Mouse (Mus musculus) CH12.LX (cell line): ENCODE results near the gene Doc2a. TPM values are rescaled to one million over a fixed set of nuclear protein-coding genes. Genes with fewer than 3 reads are reported as not detected.
"Not testable (repeated sequence)": the region's sequence is repeated elsewhere in the genome, so short reads cannot be mapped to it uniquely, and the experiment has no call there.

Source experiments
- DNase-seq: peaks from one replicate; pipeline ENCODE4 v3.0.0-alpha.2; 2013; ENCODE audit errors: extremely low read depth
- H3K27ac ChIP-seq: 2 replicates; pipeline ENCODE4 v1.5.1; 2012; ENCODE audit warnings: low read depth, mild to moderate bottlenecking, control low read depth, moderate library complexity; ENCODE audit not compliant: insufficient read depth
- H3K27me3 ChIP-seq: replicated peaks from 2 replicates; pipeline ENCODE3; 2012; ENCODE audit warnings: inconsistent platforms
- H3K36me3 ChIP-seq, 2 experiments: replicated peaks in 1 of 2; 2 replicates each; pipeline versions ENCODE3 to v1.6.1; 2012; ENCODE audit warnings: inconsistent platforms in 1 of 2, low read length in 1 of 2, mild to moderate bottlenecking in 1 of 2, mixed read lengths in 1 of 2, moderate library complexity in 1 of 2; ENCODE audit not compliant: control insufficient read depth in 1 of 2, insufficient read depth in 1 of 2
- H3K4me1 ChIP-seq, 2 experiments: 2 replicates each; pipeline ENCODE4 v1.6.1; 2012; ENCODE audit warnings: inconsistent platforms in 1 of 2, moderate library complexity in 1 of 2; ENCODE audit not compliant: insufficient read depth in 2 of 2, control insufficient read depth in 1 of 2
- H3K4me2 ChIP-seq: 2 replicates; pipeline ENCODE4 v1.6.1; 2012; ENCODE audit warnings: low read depth, mild to moderate bottlenecking, control low read depth; ENCODE audit not compliant: poor library complexity, insufficient read depth, severe bottlenecking
- H3K4me3 ChIP-seq, 3 experiments: fragments of 150-350 bp in 1 of 3; sonication (generic) in 1 of 3; replicated peaks in 1 of 3; 2 replicates each; pipeline versions ENCODE3 to v1.5.1; 2011 to 2012; ENCODE audit warnings: low read depth in 2 of 3, low read length in 2 of 3, mild to moderate bottlenecking in 2 of 3, moderate library complexity in 2 of 3, control low read depth in 1 of 3, improper control_type of control experiment in 1 of 3, inconsistent platforms in 1 of 3, mixed read lengths in 1 of 3; ENCODE audit not compliant: poor library complexity in 1 of 3
- H3K79me2 ChIP-seq: replicated peaks from 2 replicates; pipeline ENCODE4 v1.6.1; 2012; ENCODE audit warnings: mild to moderate bottlenecking, moderate library complexity; ENCODE audit not compliant: control insufficient read depth, poor library complexity, insufficient read depth, severe bottlenecking; ENCODE audit errors: extremely low read depth
- H3K9ac ChIP-seq: 2 replicates; pipeline ENCODE4 v1.6.1; 2012; ENCODE audit warnings: low read depth, mild to moderate bottlenecking, control low read depth, moderate library complexity; ENCODE audit not compliant: insufficient read depth
- H3K9me3 ChIP-seq: replicated peaks from 2 replicates; pipeline ENCODE3; 2012; ENCODE audit warnings: low read length, inconsistent platforms, mixed read lengths
- BHLHE40 ChIP-seq: IDR thresholded peaks from 2 replicates; pipeline ENCODE4 v1.6.1; 2011; ENCODE audit warnings: mild to moderate bottlenecking, low read depth, low read length, improper control_type of control experiment
- CHD2 ChIP-seq: IDR thresholded peaks from 2 replicates; pipeline ENCODE4 v1.6.1; 2011; ENCODE audit warnings: low read length, improper control_type of control experiment
- ELF1 ChIP-seq: IDR thresholded peaks from 2 replicates; pipeline ENCODE4 v1.6.1; 2014; ENCODE audit warnings: low read depth, mild to moderate bottlenecking, inconsistent platforms, low read length, improper control_type of control experiment
- HCFC1 ChIP-seq: IDR thresholded peaks from 2 replicates; pipeline ENCODE4 v1.6.1; 2012; ENCODE audit warnings: low read depth, mild to moderate bottlenecking, inconsistent platforms, low read length, improper control_type of control experiment
- IRF4 ChIP-seq: IDR thresholded peaks from 2 replicates; pipeline ENCODE4 v1.6.1; 2014; ENCODE audit warnings: low read depth, mild to moderate bottlenecking, inconsistent platforms, low read length, improper control_type of control experiment
- JUN ChIP-seq: IDR thresholded peaks from 2 replicates; pipeline ENCODE4 v1.6.1; 2011; ENCODE audit warnings: low read depth, mild to moderate bottlenecking, low read length, improper control_type of control experiment, moderate library complexity; ENCODE audit not compliant: insufficient read depth
- JUND ChIP-seq: conservative IDR thresholded peaks from 2 replicates; pipeline ENCODE4 v1.6.1; 2011; ENCODE audit warnings: low read depth, low read length, improper control_type of control experiment
- MAX ChIP-seq: IDR thresholded peaks from 2 replicates; pipeline ENCODE4 v1.6.1; 2011; ENCODE audit warnings: low read length, improper control_type of control experiment
- MAZ ChIP-seq: IDR thresholded peaks from 2 replicates; pipeline ENCODE4 v1.6.1; 2012; ENCODE audit warnings: low read depth, mild to moderate bottlenecking, inconsistent platforms, low read length, improper control_type of control experiment, moderate library complexity
- MXI1 ChIP-seq: IDR thresholded peaks from 2 replicates; pipeline ENCODE4 v1.6.1; 2011; ENCODE audit warnings: mild to moderate bottlenecking, low read depth, low read length, improper control_type of control experiment
- MYC ChIP-seq: IDR thresholded peaks from 2 replicates; pipeline ENCODE4 v1.6.1; 2011; ENCODE audit warnings: low read depth, mild to moderate bottlenecking, improper control_type of control experiment, low read length
- NELFE ChIP-seq: IDR thresholded peaks from 2 replicates; pipeline ENCODE4 v1.6.1; 2011; ENCODE audit warnings: low read depth, low read length, improper control_type of control experiment
- NRF1 ChIP-seq: IDR thresholded peaks from 2 replicates; pipeline ENCODE4 v1.6.1; 2014; ENCODE audit warnings: low read depth, mild to moderate bottlenecking, inconsistent platforms, low read length, improper control_type of control experiment, moderate library complexity
- POLR2A ChIP-seq: IDR thresholded peaks from 2 replicates; pipeline ENCODE4 v1.6.1; 2011; ENCODE audit warnings: low read depth, mild to moderate bottlenecking, improper control_type of control experiment, low read length
- TBP ChIP-seq: conservative IDR thresholded peaks from 2 replicates; pipeline ENCODE4 v1.6.1; 2011; ENCODE audit warnings: low read depth, low read length, improper control_type of control experiment
- TCF12 ChIP-seq: IDR thresholded peaks from 2 replicates; pipeline ENCODE4 v1.6.1; 2014; ENCODE audit warnings: low read depth, mild to moderate bottlenecking, inconsistent platforms, low read length, improper control_type of control experiment
- dilution Hi-C: fragments of 300-500 bp; cut with MboI; formaldehyde crosslinking; loops from 2 replicates; pipeline ENCODE4 v1.14.3; 2020; ENCODE audit warnings: low sequenced_read_pairs; ENCODE audit not compliant: extremely low pct_unique_long_range_greater_than_20kb, extremely low pct_ligation_motif_present
- in situ Hi-C: fragments of 300-500 bp; cut with MboI; formaldehyde crosslinking; loops from 3 replicates; pipeline ENCODE4 v1.14.3; 2019; ENCODE audit warnings: low sequenced_read_pairs, low pct_ligation_motif_present, low pct_unique_long_range_greater_than_20kb, mixed read lengths
- polyA plus RNA-seq: library from polyadenylated mRNA; unstranded; fragments of >175 nt; gene quantifications from 2 replicates; pipeline ENCODE4 v1.2.1, GENCODE M21; 2012; ENCODE audit warnings: low read depth; ENCODE audit not compliant: insufficient read length
- total RNA-seq, 2 experiments: library from RNA; depleted of rRNA; stranded (reverse); fragments of 300-350 nt in 1 of 2; fragments of >200 nt in 1 of 2; gene quantifications; 2 replicates each; pipeline ENCODE4 v1.2.3; 2012 to 2014

The Doc2a gene
- total and polyA plus RNA-seq, 3 experiments: 1.9 TPM; not detected in 2

- Histone ChIP-seq H3K4me3 (peak overlapping the region; percentile 84 to 87 (median 87)), H3K27ac (peak overlapping the region; percentile 54)
- in situ Hi-C loops: loop anchor here (10.0 kb wide), 1 partner anchor 194 kb away; the partner anchor contains the start of gene Coro1a
- TF ChIP-seq MAZ (0 out of 2 replicates have a peak, but pooled peaks have one; percentile 35), MXI1 (peak; percentile 13; the same call in 1 of the 2 replicates), HCFC1 (peak; percentile 64), NELFE (peak; percentile 72), JUN (no peak), MYC (no peak), ELF1 (0 out of 2 replicates have a peak, but pooled peaks have one; percentile 50), BHLHE40 (peak; percentile 58), NRF1 (peak; percentile 99), TBP (0 out of 2 replicates have a peak, but pooled peaks have one; percentile 64), JUND (no peak), TCF12 (peak; percentile 79), CHD2 (no peak), MAX (peak; percentile 35; the same call in 1 of the 2 replicates), POLR2A (peak; percentile 77), IRF4 (0 out of 2 replicates have a peak, but pooled peaks have one; percentile 50)
- TF ChIP-seq, all 38 proteins: peak for 12
- Histone ChIP-seq H3K27me3 (no peaks in the 10 kb centered on the region), H3K9me3 (no peaks in the 10 kb centered on the region), H3K36me3 (peaks cover 0 to 21% of the 10 kb centered on the region in 2 experiments), H3K4me2 (peak overlapping the region; percentile 89), H3K4me1 (peaks cover 11 to 21% of the 10 kb centered on the region in 2 experiments), H3K9ac (peak overlapping the region; percentile 74), H3K79me2 (no peaks in the 10 kb centered on the region)
- dilution Hi-C loops: no loop called here
- peak; percentile 91 for DNase-seq
Measured at GRCm38 (mm10) chr7:126898102-126898990, 51.1 kb downstream of the Doc2a start.

- in situ Hi-C loops: loop anchor here (10.0 kb wide), 1 partner anchor 195 kb away; the partner anchor contains the start of gene Coro1a
- dilution Hi-C loops, H3K4me3 ChIP-seq, H3K79me2 ChIP-seq, DNase-seq, H3K9ac ChIP-seq, H3K27me3 ChIP-seq, H3K4me2 ChIP-seq, H3K27ac ChIP-seq, H3K9me3 ChIP-seq: not testable (repeated sequence)
- H3K4me1 ChIP-seq: peaks cover 11 to 21% of the 10 kb centered on the region in 2 experiments
- peaks cover 0 to 13% of the 10 kb centered on the region in 2 experiments for H3K36me3 ChIP-seq
Measured at GRCm38 (mm10) chr7:126899781-126900180, 52.6 kb downstream of the Doc2a start.

Other genes with a start within 250 kb of the Doc2a start
Only the 20 nearest of the 31 such genes appear.
- gene Bola2, start 152.0 kb upstream of the Doc2a start, total RNA-seq (2012; rRNA removed): 136 and 155 TPM in 2 replicates
- gene Bola2, start 152.0 kb upstream of the Doc2a start, total RNA-seq (2014; rRNA removed): 60.4 and 72.8 TPM in 2 replicates
- 341 and 353 TPM in 2 replicates for gene Bola2, start 152.0 kb upstream of the Doc2a start, polyA plus RNA-seq
- 5.0 and 5.6 TPM in 2 replicates for gene Slx1b, start 151.6 kb upstream of the Doc2a start, total RNA-seq (2012; rRNA removed)
- gene Slx1b, start 151.6 kb upstream of the Doc2a start, total RNA-seq (2014; rRNA removed): 4.4 and 4.7 TPM in 2 replicates
- gene Slx1b, start 151.6 kb upstream of the Doc2a start, polyA plus RNA-seq: 5.6 and 8.3 TPM in 2 replicates
- 287 and 312 TPM in 2 replicates for gene Coro1a, start 139.6 kb upstream of the Doc2a start, total RNA-seq (2012; rRNA removed)
- 349 and 371 TPM in 2 replicates for gene Coro1a, start 139.6 kb upstream of the Doc2a start, total RNA-seq (2014; rRNA removed)
- 203 and 228 TPM in 2 replicates for gene Coro1a, start 139.6 kb upstream of the Doc2a start, polyA plus RNA-seq
- 13.2 and 25.3 TPM in 2 replicates for gene Mapk3, start 87.8 kb upstream of the Doc2a start, total RNA-seq (2012; rRNA removed)
- 20.3 and 22.4 TPM in 2 replicates for gene Mapk3, start 87.8 kb upstream of the Doc2a start, total RNA-seq (2014; rRNA removed)
- 38.9 and 48.5 TPM in 2 replicates for gene Mapk3, start 87.8 kb upstream of the Doc2a start, polyA plus RNA-seq
- 1.0 and 1.5 TPM in 2 replicates for gene Gdpd3, start 81.1 kb upstream of the Doc2a start, total RNA-seq (2012; rRNA removed)
- gene Gdpd3, start 81.1 kb upstream of the Doc2a start, total RNA-seq (2014; rRNA removed): 0.63 and 1.3 TPM in 2 replicates
- gene Gdpd3, start 81.1 kb upstream of the Doc2a start, polyA plus RNA-seq: 1.6 and 2.2 TPM in 2 replicates
- gene Ypel3, start 70.5 kb upstream of the Doc2a start, total RNA-seq (2012; rRNA removed): 13.9 and 38.9 TPM in 2 replicates
- gene Ypel3, start 70.5 kb upstream of the Doc2a start, total RNA-seq (2014; rRNA removed): 26.0 and 33.9 TPM in 2 replicates
- 40.5 and 44.0 TPM in 2 replicates for gene Ypel3, start 70.5 kb upstream of the Doc2a start, polyA plus RNA-seq
- gene Tbx6, start 65.9 kb upstream of the Doc2a start, total RNA-seq (2012; rRNA removed): 15.2 and 15.8 TPM in 2 replicates
- gene Tbx6, start 65.9 kb upstream of the Doc2a start, total RNA-seq (2014; rRNA removed): 12.3 and 12.8 TPM in 2 replicates
- gene Tbx6, start 65.9 kb upstream of the Doc2a start, polyA plus RNA-seq: 29.2 and 31.5 TPM in 2 replicates
- gene Ppp4c, start 54.9 kb upstream of the Doc2a start, total RNA-seq (2012; rRNA removed): 201 and 213 TPM in 2 replicates
- 175 and 195 TPM in 2 replicates for gene Ppp4c, start 54.9 kb upstream of the Doc2a start, total RNA-seq (2014; rRNA removed)
- gene Ppp4c, start 54.9 kb upstream of the Doc2a start, polyA plus RNA-seq: 161 and 168 TPM in 2 replicates
- gene Fam57b, start 49.7 kb upstream of the Doc2a start, total RNA-seq (2012; rRNA removed): 0.30 TPM in 1 of 2 replicates, not detected in the other
- not detected in 2 replicates for gene Fam57b, start 49.7 kb upstream of the Doc2a start, total RNA-seq (2014; rRNA removed)
- gene Fam57b, start 49.7 kb upstream of the Doc2a start, polyA plus RNA-seq: not detected in 2 replicates
- gene 4930451I11Rik, start 15.8 kb upstream of the Doc2a start, total RNA-seq (2012; rRNA removed): not detected in 2 replicates
- gene 4930451I11Rik, start 15.8 kb upstream of the Doc2a start, total RNA-seq (2014; rRNA removed): not detected in 2 replicates
- gene 4930451I11Rik, start 15.8 kb upstream of the Doc2a start, polyA plus RNA-seq: not detected in 2 replicates
- gene Hirip3, start 14.6 kb downstream of the Doc2a start, total RNA-seq (2012; rRNA removed): 70.9 and 103 TPM in 2 replicates
- 42.4 and 44.7 TPM in 2 replicates for gene Hirip3, start 14.6 kb downstream of the Doc2a start, total RNA-seq (2014; rRNA removed)
- gene Hirip3, start 14.6 kb downstream of the Doc2a start, polyA plus RNA-seq: 190 and 267 TPM in 2 replicates
- 73.9 and 109 TPM in 2 replicates for gene Ino80e, start 15.0 kb downstream of the Doc2a start, total RNA-seq (2012; rRNA removed)
- gene Ino80e, start 15.0 kb downstream of the Doc2a start, total RNA-seq (2014; rRNA removed): 73.6 and 78.4 TPM in 2 replicates
- gene Ino80e, start 15.0 kb downstream of the Doc2a start, polyA plus RNA-seq: 216 and 243 TPM in 2 replicates
- 28.5 and 29.0 TPM in 2 replicates for gene Taok2, start 37.3 kb downstream of the Doc2a start, total RNA-seq (2012; rRNA removed)
- gene Taok2, start 37.3 kb downstream of the Doc2a start, total RNA-seq (2014; rRNA removed): 13.6 and 15.3 TPM in 2 replicates
- 32.2 and 33.0 TPM in 2 replicates for gene Taok2, start 37.3 kb downstream of the Doc2a start, polyA plus RNA-seq
- gene Tmem219, start 75.5 kb downstream of the Doc2a start, total RNA-seq (2012; rRNA removed): 39.7 and 43.2 TPM in 2 replicates
- 31.3 and 33.4 TPM in 2 replicates for gene Tmem219, start 75.5 kb downstream of the Doc2a start, total RNA-seq (2014; rRNA removed)
- 37.4 and 39.3 TPM in 2 replicates for gene Tmem219, start 75.5 kb downstream of the Doc2a start, polyA plus RNA-seq
- 35.0 and 37.5 TPM in 2 replicates for gene Kctd13, start 81.5 kb downstream of the Doc2a start, total RNA-seq (2012; rRNA removed)
- 16.4 and 19.0 TPM in 2 replicates for gene Kctd13, start 81.5 kb downstream of the Doc2a start, total RNA-seq (2014; rRNA removed)
- 35.2 and 40.4 TPM in 2 replicates for gene Kctd13, start 81.5 kb downstream of the Doc2a start, polyA plus RNA-seq
- 0.08 TPM in 1 of 2 replicates, not detected in the other for gene Asphd1, start 102.2 kb downstream of the Doc2a start, total RNA-seq (2012; rRNA removed)
- gene Asphd1, start 102.2 kb downstream of the Doc2a start, total RNA-seq (2014; rRNA removed): not detected in 2 replicates
- 1.3 and 1.8 TPM in 2 replicates for gene Asphd1, start 102.2 kb downstream of the Doc2a start, polyA plus RNA-seq
- gene Sez6l2, start 103.1 kb downstream of the Doc2a start, total RNA-seq (2012; rRNA removed): 7.2 and 8.8 TPM in 2 replicates
- 8.9 and 9.9 TPM in 2 replicates for gene Sez6l2, start 103.1 kb downstream of the Doc2a start, total RNA-seq (2014; rRNA removed)
- 29.2 and 29.3 TPM in 2 replicates for gene Sez6l2, start 103.1 kb downstream of the Doc2a start, polyA plus RNA-seq
- gene Cdipt, start 128.5 kb downstream of the Doc2a start, total RNA-seq (2012; rRNA removed): 72.8 and 86.2 TPM in 2 replicates
- 100 and 108 TPM in 2 replicates for gene Cdipt, start 128.5 kb downstream of the Doc2a start, total RNA-seq (2014; rRNA removed)
- 120 and 138 TPM in 2 replicates for gene Cdipt, start 128.5 kb downstream of the Doc2a start, polyA plus RNA-seq
- gene Cdiptos, start 128.7 kb downstream of the Doc2a start, total RNA-seq (2012; rRNA removed): 0.46 and 0.47 TPM in 2 replicates
- not detected in 2 replicates for gene Cdiptos, start 128.7 kb downstream of the Doc2a start, total RNA-seq (2014; rRNA removed)
- 0.31 and 0.97 TPM in 2 replicates for gene Cdiptos, start 128.7 kb downstream of the Doc2a start, polyA plus RNA-seq
- gene Mvp, start 167.2 kb downstream of the Doc2a start, total RNA-seq (2012; rRNA removed): 42.1 and 52.1 TPM in 2 replicates
- 33.3 and 35.5 TPM in 2 replicates for gene Mvp, start 167.2 kb downstream of the Doc2a start, total RNA-seq (2014; rRNA removed)
- gene Mvp, start 167.2 kb downstream of the Doc2a start, polyA plus RNA-seq: 53.7 and 63.5 TPM in 2 replicates